Mouse (Mus musculus) Muller cell, postnatal 12 days (primary cell): ENCODE results near the gene Ndnf.

Experiments
- DNase-seq: peaks from one replicate; pipeline ENCODE4 v3.0.0-alpha.2; 2015; ENCODE audit errors: inconsistent ontology term

The Ndnf gene

DNA sequence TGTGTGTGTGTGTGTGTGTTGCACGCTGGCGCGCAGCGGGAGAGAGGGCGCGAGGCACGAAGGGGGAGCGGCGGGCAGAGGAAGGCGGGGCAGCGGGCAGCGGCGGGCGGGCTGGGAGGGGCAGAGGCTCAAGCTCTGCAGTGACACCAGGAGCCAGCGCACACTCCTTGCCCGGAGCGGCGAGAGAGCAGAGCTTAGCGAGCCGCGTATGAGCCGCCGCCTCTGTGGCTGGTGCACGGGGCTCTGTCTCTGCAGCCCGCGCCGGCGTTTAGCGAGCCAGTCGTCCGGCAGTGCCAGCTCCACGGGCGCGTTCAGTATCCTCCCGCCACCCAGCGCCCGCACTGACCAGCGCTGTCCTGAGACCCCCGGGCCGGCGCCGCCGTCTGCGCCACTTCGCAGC is at the start of gene Ndnf:
TSS of gene Ndnf (plus strand) at position 140 of the 400 bp plus-strand sequence.
- peak; percentile 81 for DNase-seq

GRCm38 (mm10) chr6:65623016-65623715 is 48.2 kb upstream of the Ndnf start:
- no peak for DNase-seq

DNA sequence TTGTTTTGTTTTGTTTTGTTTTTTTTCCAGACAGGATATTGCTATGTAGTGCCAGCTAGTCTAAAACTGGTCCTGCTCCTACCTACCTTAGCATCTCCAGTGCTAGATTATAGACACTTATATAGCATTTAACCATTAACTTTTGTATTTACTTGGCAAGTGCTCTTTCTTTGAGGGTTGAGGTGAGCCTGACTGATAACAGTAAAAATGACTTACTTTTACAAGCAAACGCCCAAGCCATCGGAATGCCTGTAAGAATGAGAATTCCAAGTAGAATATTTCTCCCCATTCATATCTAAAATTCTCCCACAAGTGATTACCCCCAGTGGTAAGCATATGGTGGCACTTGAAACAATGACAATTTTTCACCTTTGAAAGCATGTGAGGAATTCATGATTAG is 40.8 kb upstream of the Ndnf start:
- DNase-seq = no peak

DNA sequence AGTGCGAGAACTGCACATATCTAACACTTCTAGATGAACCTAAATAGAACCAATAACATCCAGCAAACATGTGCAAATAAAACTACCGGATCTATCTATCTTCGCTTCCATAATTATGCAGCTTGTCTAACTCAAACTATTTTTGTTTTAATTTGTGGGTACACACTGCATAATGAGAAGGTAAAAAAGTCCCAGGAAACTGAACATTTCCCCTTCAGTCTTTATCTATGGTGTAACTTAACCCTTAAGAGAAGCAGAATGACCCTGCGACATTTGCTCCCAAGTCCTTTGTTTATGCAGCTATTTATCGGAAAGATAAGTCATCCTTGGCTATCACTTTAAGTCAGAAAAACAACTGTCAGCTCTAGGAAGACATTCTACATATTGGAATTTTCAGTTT is 39.2 kb upstream of the Ndnf start:
- DNase-seq = no peak

GRCm38 (mm10) chr6:65642431-65642830 is 29.0 kb upstream of the Ndnf start:
- DNase-seq = no peak

- no peak for DNase-seq
These were observed 27.3 kb upstream of the Ndnf start for GRCm38 (mm10) chr6:65644110-65644509.

- no peak for DNase-seq
These were observed 25.0 kb upstream of the Ndnf start for GRCm38 (mm10) chr6:65646408-65646807.

- no peak for DNase-seq
These were observed 23.7 kb upstream of the Ndnf start for GRCm38 (mm10) chr6:65647731-65648130.

DNA sequence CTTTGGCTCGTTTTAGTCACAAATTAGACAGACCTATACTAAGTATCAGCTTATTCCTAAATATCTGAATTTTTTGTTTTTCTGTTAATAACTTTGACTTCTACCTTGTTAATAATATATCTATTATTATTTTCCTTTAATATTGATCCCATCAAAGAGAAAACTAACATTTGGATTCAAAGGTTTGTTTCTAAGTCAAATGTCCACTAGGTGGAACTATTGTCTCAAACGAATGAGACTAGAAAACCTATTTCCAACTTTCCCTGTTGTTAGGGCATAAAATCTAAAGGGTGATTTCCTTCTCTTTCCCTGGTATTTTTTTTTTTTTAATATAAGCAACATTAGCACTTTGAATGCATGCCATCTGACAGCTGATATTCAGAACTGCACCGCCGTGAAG is 20.0 kb upstream of the Ndnf start:
- peak; percentile 57 for DNase-seq

DNA sequence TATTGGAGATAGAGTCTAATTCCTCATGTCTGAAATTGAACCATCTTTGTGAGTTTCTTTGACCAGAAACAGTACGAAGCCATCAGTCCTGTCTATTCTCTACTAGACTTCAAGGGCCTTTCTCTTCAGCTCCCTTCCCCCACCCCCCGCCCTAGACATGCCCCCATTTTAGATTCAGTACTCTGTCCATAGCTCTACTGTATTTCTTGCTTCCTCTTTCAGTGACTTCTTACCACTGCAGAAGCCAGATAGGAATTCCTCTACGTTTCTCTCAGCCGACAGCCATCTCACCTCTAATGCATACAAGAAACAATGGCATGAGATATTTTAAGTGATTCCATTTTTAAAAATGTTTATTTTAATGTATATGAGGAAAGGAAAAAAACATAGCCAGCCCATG is 10.1 kb upstream of the Ndnf start:
- no peak for DNase-seq

DNA sequence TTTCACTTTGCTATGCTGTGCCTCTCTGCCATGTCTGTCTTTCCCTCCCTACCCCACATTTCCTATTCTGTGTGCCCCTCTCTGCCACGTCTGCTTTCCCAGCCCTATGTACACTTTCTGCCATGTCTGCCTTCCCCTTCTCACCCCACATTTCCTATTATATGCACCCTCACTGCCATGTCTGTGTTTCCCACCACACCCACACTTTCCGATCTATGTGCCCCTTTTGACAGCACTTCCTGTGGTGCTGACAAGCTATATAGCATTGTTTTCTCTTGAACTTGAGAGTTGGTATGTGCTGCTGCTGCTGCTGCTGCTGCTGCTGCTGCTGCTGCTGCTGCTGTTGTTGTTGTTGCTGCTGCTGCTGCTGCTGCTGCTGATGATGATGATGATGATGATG is 9.3 kb upstream of the Ndnf start:
- no peak for DNase-seq

DNA sequence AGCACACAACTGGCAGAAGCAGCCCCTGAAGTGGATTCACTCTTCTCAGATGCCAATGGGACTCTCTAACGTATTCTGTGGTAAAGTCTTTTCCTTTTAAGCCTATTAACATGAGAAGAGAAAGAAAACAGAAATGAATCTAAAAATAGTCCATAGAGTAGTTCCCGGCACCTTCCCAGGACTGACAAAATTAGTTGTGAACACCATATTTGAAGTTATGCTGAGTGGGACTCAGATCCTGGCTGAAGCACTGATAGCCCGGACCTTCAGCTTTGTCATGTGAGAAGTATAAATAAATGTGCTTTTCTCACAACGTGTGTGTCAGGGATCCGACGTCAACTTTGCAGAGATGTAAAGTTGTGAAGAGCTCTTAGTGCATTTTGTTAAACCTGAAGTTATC is 7.4 kb upstream of the Ndnf start:
- no peak for DNase-seq

DNA sequence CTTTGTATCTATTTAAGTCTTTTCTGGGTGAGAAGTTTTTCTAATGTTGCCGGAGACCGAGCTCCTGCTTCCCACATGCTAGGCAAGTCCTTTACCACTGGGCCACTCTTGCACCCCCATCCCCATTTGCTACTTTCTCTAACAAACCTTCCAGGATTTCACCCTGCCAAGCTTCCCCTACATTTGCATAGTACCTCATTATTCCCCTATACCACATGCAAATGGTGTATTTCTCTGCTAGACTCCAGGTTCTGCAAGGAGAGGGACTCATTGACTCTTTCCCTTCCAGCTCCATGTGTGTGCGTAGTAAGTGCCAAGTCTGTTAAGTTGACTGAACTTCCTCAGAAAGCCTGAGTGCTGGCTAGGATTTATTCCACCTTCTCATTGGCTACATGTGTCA is 5.1 kb upstream of the Ndnf start:
- no peak for DNase-seq

DNA sequence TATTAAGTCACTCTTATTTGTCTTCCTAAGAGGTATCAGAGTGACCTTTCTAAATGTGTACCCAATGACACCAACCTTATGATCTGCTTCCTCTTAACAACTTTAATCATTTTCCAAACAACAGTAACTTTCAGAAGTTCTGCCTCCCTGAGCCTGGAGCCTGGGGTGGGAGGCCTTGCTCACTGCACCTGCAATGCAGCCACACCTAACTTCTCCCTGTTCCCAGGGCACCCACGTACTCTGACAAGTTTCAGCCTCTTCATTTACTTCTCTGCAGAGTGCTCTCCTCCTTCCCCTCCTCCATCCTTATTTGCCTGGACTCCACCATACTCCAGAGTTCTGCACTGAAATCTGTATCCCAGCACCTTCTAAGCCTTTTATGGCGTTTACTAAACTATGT is 1.4 kb upstream of the Ndnf start:
- DNase-seq = no peak

DNA sequence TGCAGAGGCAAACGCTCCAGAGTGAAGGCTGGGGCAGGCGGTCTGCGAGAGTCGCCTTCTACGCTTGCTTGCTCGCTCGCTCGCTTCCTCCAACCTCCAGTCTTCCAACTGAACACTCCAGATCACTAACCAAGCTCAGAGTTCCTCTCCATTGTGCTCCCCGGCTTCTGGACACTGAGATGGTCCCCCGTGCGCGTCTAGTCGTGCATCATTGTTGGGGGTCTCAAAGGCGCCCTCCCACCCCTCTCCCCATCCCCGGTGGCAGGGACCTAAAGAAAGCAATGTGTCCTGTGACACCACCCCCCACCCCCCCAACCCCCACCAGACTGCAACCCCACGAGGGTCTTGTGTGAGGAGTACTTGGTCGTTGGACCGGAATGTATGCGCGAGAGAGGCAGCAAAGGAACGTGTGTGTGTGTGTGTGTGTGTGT is 394 bp upstream of the Ndnf start:
- DNase-seq = peak; percentile 20

GRCm38 (mm10) chr6:65672131-65673031 is 991 bp downstream of the Ndnf start:
- peak; percentile 63 for DNase-seq

DNA sequence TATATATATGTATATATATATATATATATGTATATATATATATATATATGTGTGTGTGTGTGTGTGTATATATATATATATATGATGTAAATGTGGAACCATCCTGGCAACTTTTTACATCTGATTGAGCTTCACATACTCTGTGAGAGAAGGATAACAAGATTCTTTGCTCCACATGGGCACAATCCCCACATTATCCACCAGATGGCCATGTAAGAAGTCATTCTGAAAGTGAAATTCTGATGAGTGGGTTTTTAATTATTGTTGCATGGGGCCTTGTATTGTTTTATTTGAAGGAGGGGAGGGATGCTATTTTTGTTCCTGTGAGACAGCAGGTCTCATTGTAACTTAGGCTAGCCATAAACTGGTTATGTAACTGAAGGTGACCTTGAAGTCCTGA is 22.5 kb downstream of the Ndnf start:
- no peak for DNase-seq

DNA sequence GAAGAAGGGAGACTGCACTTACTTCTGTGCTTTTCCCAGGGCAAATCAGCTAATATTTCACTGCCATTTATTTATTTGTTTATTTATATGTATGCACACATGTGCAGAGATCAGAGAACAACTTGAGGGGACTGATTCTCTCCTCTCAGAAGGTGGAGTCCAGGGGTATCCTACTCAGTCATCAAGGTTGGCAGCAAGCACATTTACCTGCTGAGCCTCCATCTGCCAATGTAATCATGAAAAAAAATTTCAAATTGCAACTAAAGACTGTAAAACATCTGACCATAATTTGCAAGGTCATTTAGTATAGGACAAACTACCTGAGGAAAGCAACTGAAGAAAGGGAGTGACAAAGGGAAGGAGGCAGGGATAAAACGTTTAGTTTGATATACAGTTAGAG is 49.3 kb downstream of the Ndnf start:
- DNase-seq = no peak

DNA sequence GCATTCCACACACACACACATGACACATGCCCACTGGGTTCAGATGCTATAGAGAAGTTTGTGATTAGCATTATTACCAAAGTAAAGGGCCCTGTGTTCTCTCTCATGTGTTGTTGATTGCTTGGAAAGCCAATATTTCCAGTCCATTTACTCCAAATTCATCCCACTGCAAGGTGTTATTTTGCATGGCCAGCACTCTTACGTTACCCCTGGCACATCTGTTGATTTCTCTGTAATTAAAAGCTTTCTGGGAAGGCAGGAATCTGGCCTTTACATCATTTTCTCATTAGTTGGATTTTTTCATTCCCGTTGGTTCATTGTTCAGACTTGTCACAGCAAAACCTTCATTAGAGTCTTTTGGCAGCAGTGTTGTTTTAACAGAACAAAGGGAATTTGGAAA is 54.3 kb downstream of the Ndnf start:
- DNase-seq = peak; percentile 82

- DNase-seq = peak; percentile 63
These were observed 56.9 kb downstream of the Ndnf start for GRCm38 (mm10) chr6:65728261-65728660.

- peak; percentile 28 for DNase-seq
These were observed 68.1 kb downstream of the Ndnf start for GRCm38 (mm10) chr6:65739442-65739841.

GRCm38 (mm10) chr6:65743144-65743870 is 71.9 kb downstream of the Ndnf start:
- DNase-seq = no peak

DNA sequence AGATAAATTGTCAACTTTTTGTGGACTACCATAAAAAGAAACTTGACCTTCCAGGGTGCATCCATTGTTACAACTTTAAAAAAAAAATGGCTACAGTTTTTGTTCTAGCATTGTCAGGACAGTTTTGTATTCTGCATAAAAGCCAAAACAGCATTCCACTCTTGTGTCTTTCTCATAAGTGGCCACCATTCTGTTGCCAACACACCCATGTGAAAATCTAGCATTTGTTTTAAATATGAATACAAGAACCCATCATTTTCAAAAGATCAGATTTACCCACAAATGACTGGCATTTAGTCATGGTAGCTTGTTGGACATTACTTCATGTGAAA is 72.4 kb downstream of the Ndnf start:
- peak; percentile 17 for DNase-seq
